Mouse (Mus musculus): ENCODE data around the gene Trio. TPM values are rescaled to one million over a fixed set of nuclear protein-coding genes. Genes with fewer than 3 reads are reported as not detected.

Trio gene
- polyA plus RNA-seq, 1 experiment from 2014 or later = 69.8 TPM

DNA sequence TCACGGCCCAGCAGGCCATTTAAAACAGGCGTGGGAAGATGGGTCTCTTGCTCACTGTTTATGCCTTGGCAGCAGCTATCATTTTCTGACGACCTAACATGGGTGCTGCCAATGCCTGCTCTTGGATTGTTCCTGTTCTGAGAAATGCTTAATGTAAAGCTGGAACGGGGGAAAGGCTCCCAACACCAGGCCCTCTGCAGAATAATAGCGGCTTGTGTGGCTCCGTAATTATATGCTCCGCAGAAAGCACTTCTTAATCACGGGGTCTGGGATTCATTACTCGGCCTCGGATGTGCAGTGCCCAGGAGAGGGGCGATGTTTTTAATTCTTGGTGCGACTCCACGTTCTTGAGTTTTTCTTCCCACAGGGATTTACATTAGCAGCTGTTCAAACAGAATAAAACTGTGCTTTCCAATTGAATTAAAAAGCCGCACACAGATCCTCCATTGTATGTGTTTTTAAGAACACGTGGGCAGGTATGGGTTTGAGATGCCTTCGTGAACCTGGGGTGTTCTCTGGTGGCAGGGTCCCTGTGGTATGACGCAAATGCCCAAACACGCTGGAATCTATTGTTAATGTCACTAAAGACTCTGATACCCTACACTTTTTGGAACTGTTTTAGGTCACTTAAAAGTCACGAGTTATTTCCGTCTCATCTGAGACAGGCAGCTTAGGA lies 228.0 kb downstream of the Trio start:
- H3K4me3 ChIP-seq = no peak overlapping the region
- no peaks in the 10 kb centered on the region for H3K9me3 ChIP-seq
- H3K9ac ChIP-seq = no peak overlapping the region
- peaks cover 11% of the 10 kb centered on the region for H3K36me3 ChIP-seq
- peak overlapping the region; percentile 89 for H3K27ac ChIP-seq
- H3K4me2 ChIP-seq (replicated peaks) = 0 out of 2 replicates have a peak overlapping the region, but pooled peaks have one; percentile 10
- 18% methylated on average over 20 of the region's 20 CpGs for WGBS
- peaks cover 77% of the 10 kb centered on the region for H3K4me1 ChIP-seq
- peak; percentile 52 for ATAC-seq (ENCODE audit: insufficient number of reproducible peaks, insufficient read depth, low FRiP score, low TSS enrichment)
- H3K27me3 ChIP-seq = no peaks in the 10 kb centered on the region

DNA sequence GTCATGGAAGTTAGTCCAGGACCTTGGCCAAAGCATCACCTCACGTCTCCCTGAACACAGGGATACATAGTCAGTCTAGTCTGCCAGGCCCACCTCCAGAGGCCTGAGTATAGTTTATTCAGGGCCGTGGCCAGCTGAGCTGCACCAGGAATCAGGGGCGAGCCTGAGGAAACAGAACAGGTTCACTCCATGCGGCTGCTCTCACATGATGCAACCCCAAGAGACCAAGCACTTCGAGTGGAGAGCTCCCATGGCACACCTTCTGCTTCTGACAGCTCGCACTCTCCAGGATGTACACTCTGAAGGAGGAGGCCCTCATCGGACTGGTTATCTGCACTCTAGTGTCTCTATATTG lies 228.8 kb downstream of the Trio start:
- Histone ChIP-seq H3K4me3 (no peak overlapping the region), H3K4me2 (replicated peaks) (no peak overlapping the region), H3K9ac (no peak overlapping the region), H3K27me3 (no peaks in the 10 kb centered on the region), H3K27ac (peak overlapping the region; percentile 89), H3K36me3 (0 out of 2 replicates have a peak, but pooled peaks cover 4% of the 10 kb centered on the region), H3K9me3 (no peaks in the 10 kb centered on the region), H3K4me1 (peaks cover 83% of the 10 kb centered on the region)
- ATAC-seq (ENCODE audit: insufficient number of reproducible peaks, insufficient read depth, low FRiP score, low TSS enrichment) = no peak
- 47% methylated on average over 7 of the region's 7 CpGs for WGBS

DNA sequence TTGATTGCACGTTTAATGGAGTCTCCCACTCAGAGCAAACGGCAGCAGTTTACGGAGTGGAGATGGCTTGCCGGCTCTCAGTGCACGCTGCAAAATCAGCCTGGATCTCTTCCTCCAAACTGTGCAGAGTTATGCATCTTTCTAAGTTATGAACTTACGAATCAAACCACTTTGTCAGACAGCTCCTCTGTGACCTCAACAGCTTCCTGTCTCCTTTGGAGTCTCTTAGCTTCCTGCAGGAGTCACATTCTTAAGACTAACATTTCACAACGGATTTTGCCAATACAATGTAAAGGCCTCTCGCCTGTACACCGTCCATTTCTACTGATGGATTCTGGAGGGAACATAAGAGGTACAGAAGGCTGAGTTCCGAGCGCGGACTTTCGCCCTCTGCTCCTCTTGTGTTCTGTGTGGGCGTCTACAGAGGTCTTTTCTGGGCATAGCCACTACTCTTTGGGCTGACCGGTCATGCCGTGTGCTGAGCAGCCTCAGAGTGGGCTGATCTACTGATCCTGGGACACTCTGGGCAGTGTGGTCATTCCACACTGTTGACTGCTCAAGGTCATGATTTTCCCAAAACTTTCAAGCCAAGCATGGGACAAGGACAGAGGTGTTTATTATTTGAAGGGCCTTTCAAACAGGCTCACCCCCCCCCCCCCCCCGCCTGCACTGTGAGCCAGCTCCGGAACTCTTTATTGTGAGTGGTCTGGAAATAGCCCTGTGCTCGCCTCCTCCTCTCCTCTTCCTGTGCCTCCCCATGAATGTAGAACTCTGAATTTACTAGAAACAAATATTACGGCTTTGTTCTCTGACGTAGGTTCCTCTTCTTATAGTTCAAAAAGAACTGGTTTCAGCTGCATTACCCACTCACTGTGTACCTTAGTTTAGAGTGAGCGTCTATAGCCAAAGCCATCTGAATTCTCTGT lies 229.4 kb downstream of the Trio start:
- no peaks in the 10 kb centered on the region for H3K9me3 ChIP-seq
- no peak for ATAC-seq (ENCODE audit: insufficient number of reproducible peaks, insufficient read depth, low FRiP score, low TSS enrichment)
- peaks cover 80% of the 10 kb centered on the region for H3K4me1 ChIP-seq
- WGBS = 73% methylated on average over 22 of the region's 22 CpGs
- no peak overlapping the region for H3K4me3 ChIP-seq
- peak overlapping the region; percentile 89 for H3K27ac ChIP-seq
- H3K4me2 ChIP-seq (replicated peaks) = no peak overlapping the region
- H3K9ac ChIP-seq = no peak overlapping the region
- 0 out of 2 replicates have a peak, but pooled peaks cover 4% of the 10 kb centered on the region for H3K36me3 ChIP-seq
- no peaks in the 10 kb centered on the region for H3K27me3 ChIP-seq

DNA sequence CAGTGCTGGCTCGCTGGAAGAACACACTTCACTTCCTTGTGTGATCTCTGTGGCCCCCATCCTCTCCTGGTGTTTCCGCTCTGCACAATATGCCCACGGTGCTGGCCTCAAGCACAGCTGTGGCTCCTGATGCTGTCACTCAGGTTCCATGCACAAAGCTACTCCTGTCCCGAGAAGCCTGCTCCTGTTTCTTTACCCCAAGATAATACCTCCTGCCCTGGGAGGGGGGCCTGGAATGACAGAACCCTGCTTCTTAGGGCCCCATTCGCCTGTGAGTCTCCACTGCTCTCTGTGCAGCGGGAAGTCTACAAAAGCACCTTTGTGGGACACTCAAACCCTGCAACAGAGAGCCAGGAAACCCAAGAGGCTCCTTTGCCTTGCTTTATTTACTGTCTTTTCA lies 232.4 kb downstream of the Trio start:
- Histone ChIP-seq H3K27me3 (no peaks in the 10 kb centered on the region), H3K9ac (peak overlapping the region; percentile 7; the same call in 1 of the 2 replicates), H3K9me3 (no peaks in the 10 kb centered on the region), H3K4me3 (no peak overlapping the region), H3K4me1 (peaks cover 84% of the 10 kb centered on the region), H3K27ac (peak overlapping the region; percentile 85), H3K36me3 (0 out of 2 replicates have a peak, but pooled peaks cover 4% of the 10 kb centered on the region), H3K4me2 (replicated peaks) (no peak overlapping the region)
- WGBS = 22% methylated on average over 6 of the region's 6 CpGs
- ATAC-seq (ENCODE audit: insufficient number of reproducible peaks, insufficient read depth, low FRiP score, low TSS enrichment) = no peak

DNA sequence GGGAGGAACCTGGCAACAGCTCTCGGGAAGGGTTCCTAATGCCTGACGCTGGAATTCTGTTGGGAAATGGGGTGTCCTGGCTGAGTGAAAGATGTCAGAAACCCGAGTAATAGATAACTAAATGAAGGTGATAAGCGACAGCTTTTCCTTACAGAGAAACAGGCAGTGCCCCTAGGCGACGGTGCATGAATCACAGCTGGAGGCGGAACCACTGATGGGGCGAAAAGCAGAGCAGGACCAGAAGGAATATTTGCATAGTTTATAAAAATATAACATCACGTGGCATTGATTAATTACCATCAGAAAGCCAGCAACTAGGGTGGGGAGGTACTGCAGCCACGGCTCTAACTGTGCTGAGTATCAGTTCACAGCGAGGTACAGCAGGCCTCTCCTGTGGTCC lies 233.2 kb downstream of the Trio start:
- Histone ChIP-seq H3K27ac (peak overlapping the region; percentile 85), H3K27me3 (no peaks in the 10 kb centered on the region), H3K4me3 (no peak overlapping the region), H3K9ac (peak overlapping the region; percentile 7; the same call in 1 of the 2 replicates), H3K36me3 (0 out of 2 replicates have a peak, but pooled peaks cover 4% of the 10 kb centered on the region), H3K4me1 (peaks cover 82% of the 10 kb centered on the region), H3K4me2 (replicated peaks) (no peak overlapping the region), H3K9me3 (no peaks in the 10 kb centered on the region)
- ATAC-seq (ENCODE audit: insufficient number of reproducible peaks, insufficient read depth, low FRiP score, low TSS enrichment) = no peak
- WGBS = 46% methylated on average over 11 of the region's 11 CpGs

DNA sequence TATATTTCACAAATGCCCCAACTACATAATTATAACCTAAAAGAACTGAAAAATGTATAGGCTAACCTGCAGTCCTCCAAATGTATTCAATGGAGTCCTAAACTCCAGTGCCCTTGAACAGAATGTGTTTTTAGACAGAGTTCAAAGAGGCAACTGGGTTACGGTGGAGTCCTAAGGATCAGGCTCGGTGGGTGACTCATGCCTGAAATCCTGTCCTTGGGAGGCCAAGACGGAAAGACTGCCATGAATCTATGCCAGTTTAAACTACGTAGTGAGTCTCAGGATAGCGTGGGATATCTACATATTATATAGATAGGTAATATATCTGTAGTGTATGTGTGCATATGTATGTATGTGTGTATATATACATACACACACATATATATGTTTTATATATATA lies 234.5 kb downstream of the Trio start:
- no peak for ATAC-seq (ENCODE audit: insufficient number of reproducible peaks, insufficient read depth, low FRiP score, low TSS enrichment)
- Histone ChIP-seq H3K4me2 (replicated peaks) (no peak overlapping the region), H3K4me1 (peaks cover 82% of the 10 kb centered on the region), H3K9me3 (no peaks in the 10 kb centered on the region), H3K27ac (no peak overlapping the region), H3K27me3 (no peaks in the 10 kb centered on the region), H3K36me3 (no peaks in the 10 kb centered on the region), H3K4me3 (no peak overlapping the region), H3K9ac (no peak overlapping the region)
- 85% methylated on average over 5 of the region's 5 CpGs for WGBS

DNA sequence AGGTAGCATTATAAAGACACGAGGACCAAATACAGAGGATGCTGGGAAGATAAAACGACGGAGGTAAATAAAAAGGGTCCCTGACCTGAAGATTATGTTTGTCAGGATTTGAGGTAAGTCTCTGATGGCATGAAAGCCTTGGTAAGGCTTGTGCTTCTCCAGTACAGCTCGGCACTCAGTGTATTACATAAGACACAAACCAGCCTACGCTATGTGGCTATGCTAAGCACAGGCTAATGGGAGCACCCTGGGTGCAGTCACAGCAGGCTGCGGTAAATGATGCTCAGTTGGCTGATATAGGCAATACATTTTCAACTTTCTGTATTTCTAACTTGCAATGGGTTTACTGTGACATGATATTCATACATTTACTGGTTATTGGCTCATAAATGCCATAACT lies 234.9 kb downstream of the Trio start:
- WGBS = 82% methylated on average over 6 of the region's 6 CpGs
- Histone ChIP-seq H3K27ac (peak overlapping the region; percentile 83; the same call in 1 of the 2 replicates), H3K9me3 (no peaks in the 10 kb centered on the region), H3K9ac (no peak overlapping the region), H3K36me3 (no peaks in the 10 kb centered on the region), H3K27me3 (no peaks in the 10 kb centered on the region), H3K4me3 (no peak overlapping the region), H3K4me1 (peaks cover 81% of the 10 kb centered on the region), H3K4me2 (replicated peaks) (no peak overlapping the region)
- no peak for ATAC-seq (ENCODE audit: insufficient number of reproducible peaks, insufficient read depth, low FRiP score, low TSS enrichment)

DNA sequence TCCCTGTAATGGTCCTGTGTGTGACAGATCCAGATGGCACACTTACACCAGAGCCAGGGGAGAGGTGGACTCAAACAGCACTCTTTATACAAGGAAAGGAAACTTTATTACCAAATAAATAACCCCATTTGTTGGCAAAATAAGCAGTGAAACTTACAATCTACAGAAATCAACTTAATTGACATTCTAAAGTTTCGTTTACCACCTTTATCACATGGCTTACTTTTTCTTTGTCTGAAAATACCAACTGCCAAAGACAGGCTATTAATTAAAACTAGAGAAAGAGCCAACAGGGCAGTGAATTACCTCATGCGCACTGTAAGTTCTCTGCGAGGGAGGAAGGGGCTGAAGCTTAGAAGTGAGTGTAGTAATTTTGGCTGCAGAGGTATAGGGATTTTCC lies 236.3 kb downstream of the Trio start:
- H3K27ac ChIP-seq = peak overlapping the region; percentile 97
- H3K9ac ChIP-seq = 0 out of 2 replicates have a peak overlapping the region, but pooled peaks have one; percentile 15
- no peak overlapping the region for H3K4me3 ChIP-seq
- peaks cover 89% of the 10 kb centered on the region for H3K4me1 ChIP-seq
- 61% methylated on average over 3 of the region's 3 CpGs for WGBS
- H3K4me2 ChIP-seq (replicated peaks) = peak overlapping the region; percentile 18
- no peaks in the 10 kb centered on the region for H3K9me3 ChIP-seq
- no peak for ATAC-seq (ENCODE audit: insufficient number of reproducible peaks, insufficient read depth, low FRiP score, low TSS enrichment)
- no peaks in the 10 kb centered on the region for H3K27me3 ChIP-seq
- no peaks in the 10 kb centered on the region for H3K36me3 ChIP-seq

DNA sequence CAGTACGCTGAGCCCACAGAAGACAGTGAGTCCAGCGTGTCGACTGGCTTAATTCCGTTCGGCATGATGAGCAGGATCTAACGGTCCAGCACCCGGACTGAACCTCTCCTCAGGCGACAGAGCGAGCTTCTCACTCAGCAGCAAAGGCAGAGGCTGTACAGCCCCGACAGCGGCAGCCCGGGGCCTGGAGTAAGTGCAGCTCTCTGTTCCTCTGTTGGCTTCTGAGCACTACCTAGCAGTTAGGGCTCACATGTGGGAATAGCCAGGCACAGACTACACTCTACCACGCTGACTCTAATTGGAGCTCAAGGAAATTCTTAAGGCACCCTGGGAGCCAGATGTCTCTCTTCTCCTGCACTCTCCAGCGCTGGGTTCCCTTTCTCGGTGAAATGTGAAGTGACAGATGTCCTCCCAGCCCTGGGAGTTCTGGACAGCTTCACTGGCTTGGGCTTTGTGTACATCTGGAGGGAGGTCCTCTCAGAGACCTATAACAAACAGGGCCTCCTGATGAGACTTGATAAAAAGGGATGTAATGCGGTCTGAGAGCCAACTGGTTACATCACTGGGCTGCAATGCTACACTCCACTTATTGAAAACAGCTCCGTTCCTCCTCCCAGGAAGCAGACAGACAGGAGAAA lies 237.4 kb downstream of the Trio start:
- Histone ChIP-seq H3K36me3 (no peaks in the 10 kb centered on the region), H3K27ac (peak overlapping the region; percentile 97), H3K4me3 (peak overlapping the region; percentile 50), H3K4me2 (replicated peaks) (peak overlapping the region; percentile 59), H3K27me3 (no peaks in the 10 kb centered on the region), H3K9ac (peak overlapping the region; percentile 77), H3K4me1 (peaks cover 90% of the 10 kb centered on the region), H3K9me3 (no peaks in the 10 kb centered on the region)
- ATAC-seq (ENCODE audit: insufficient number of reproducible peaks, insufficient read depth, low FRiP score, low TSS enrichment) = peak; percentile 74
- WGBS = 15% methylated on average over 17 of the region's 17 CpGs

DNA sequence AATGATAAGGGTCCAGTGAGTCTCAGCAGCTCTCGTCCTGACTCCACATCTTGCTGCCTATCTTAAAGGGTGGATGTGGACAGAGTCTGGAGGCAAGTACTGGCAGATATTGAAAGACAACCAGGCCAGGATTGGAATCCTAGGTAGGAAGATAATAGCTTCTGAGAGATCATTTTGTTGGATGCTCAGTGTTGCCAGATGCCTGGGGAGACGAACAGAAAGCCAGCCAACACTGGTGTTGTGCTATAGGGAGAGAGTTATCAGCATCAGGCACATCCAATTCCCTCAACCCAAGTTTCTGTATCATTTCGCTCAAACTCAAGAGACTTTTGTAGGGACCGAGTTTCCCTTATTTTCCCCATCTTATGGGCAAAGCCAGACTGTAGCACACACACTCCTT lies 238.5 kb downstream of the Trio start:
- Histone ChIP-seq H3K9ac (peak overlapping the region; percentile 77), H3K9me3 (no peaks in the 10 kb centered on the region), H3K36me3 (no peaks in the 10 kb centered on the region), H3K4me3 (peak overlapping the region; percentile 50), H3K4me1 (peaks cover 88% of the 10 kb centered on the region), H3K27me3 (no peaks in the 10 kb centered on the region), H3K4me2 (replicated peaks) (peak overlapping the region; percentile 59), H3K27ac (peak overlapping the region; percentile 97)
- 65% methylated on average over 4 of the region's 4 CpGs for WGBS
- ATAC-seq (ENCODE audit: insufficient number of reproducible peaks, insufficient read depth, low FRiP score, low TSS enrichment) = no peak

DNA sequence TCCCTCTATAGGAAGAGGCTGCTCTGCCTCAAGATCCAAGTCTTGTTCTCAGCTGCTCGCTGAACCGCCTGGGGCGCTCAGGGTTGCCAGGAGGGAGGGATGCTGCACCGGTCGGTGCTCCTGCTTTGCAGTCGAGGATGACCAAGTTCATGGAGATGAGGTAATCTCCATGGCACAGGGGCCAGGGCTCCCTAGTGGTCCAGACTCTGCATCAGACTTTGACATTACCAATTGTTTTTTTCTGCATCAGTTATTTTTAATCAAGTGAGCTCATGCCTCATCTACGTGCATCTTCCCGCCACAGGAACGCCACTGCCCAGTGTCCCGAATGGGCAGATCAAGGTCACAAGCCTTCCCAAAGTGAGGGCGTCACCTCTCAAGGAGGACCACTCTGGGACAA lies 239.2 kb downstream of the Trio start:
- peak overlapping the region; percentile 59 for H3K4me2 ChIP-seq (replicated peaks)
- peak overlapping the region; percentile 77 for H3K9ac ChIP-seq
- peak overlapping the region; percentile 50 for H3K4me3 ChIP-seq
- H3K4me1 ChIP-seq = peaks cover 89% of the 10 kb centered on the region
- H3K36me3 ChIP-seq = no peaks in the 10 kb centered on the region
- WGBS = 53% methylated on average over 11 of the region's 11 CpGs
- peak overlapping the region; percentile 97 for H3K27ac ChIP-seq
- no peak for ATAC-seq (ENCODE audit: insufficient number of reproducible peaks, insufficient read depth, low FRiP score, low TSS enrichment)
- H3K9me3 ChIP-seq = no peaks in the 10 kb centered on the region
- H3K27me3 ChIP-seq = no peaks in the 10 kb centered on the region
